Mouse (Mus musculus) limb, embryonic 12.5 days (tissue): Measurements from ENCODE around the gene Enox1. TPM values are rescaled to one million over a fixed set of nuclear protein-coding genes. Genes with fewer than 3 reads are reported as not detected.

Experiments used
- ATAC-seq: fragments of 200-750 bp; cut with Nextera tagmentation; 2 replicates; pipeline ENCODE4 v1.8.0; 2017; ENCODE audit warnings: low read depth, moderate TSS enrichment; ENCODE audit not compliant: insufficient number of reproducible peaks, insufficient read depth, low FRiP score, low TSS enrichment
- H3K27ac ChIP-seq: fragments of 300-500 bp; sonication (generic); 2 replicates; pipeline ENCODE4 v1.5.1; 2016; ENCODE audit warnings: mild to moderate bottlenecking, moderate library complexity
- H3K27me3 ChIP-seq: fragments of 300-500 bp; sonication (generic); 2 replicates; pipeline ENCODE4 v1.6.1; 2016; ENCODE audit warnings: mild to moderate bottlenecking, moderate library complexity
- H3K36me3 ChIP-seq: fragments of 300-500 bp; sonication (generic); 2 replicates; pipeline ENCODE4 v1.6.1; 2016; ENCODE audit warnings: mild to moderate bottlenecking, moderate library complexity
- H3K4me1 ChIP-seq: fragments of 300-500 bp; sonication (generic); replicated peaks from 2 replicates; pipeline ENCODE4 v1.6.1; 2016
- H3K4me2 ChIP-seq: fragments of 300-500 bp; sonication (generic); 2 replicates; pipeline ENCODE4 v1.6.1; 2016; ENCODE audit warnings: mild to moderate bottlenecking, moderate library complexity
- H3K4me3 ChIP-seq: fragments of 300-500 bp; sonication (generic); replicated peaks from 2 replicates; pipeline ENCODE4 v1.5.1; 2016; ENCODE audit warnings: mild to moderate bottlenecking
- H3K9ac ChIP-seq: fragments of 300-500 bp; sonication (generic); replicated peaks from 2 replicates; pipeline ENCODE4 v1.6.1; 2016; ENCODE audit warnings: mild to moderate bottlenecking, moderate library complexity
- H3K9me3 ChIP-seq: fragments of 300-500 bp; sonication (generic); 2 replicates; pipeline ENCODE4 v1.6.1; 2016; ENCODE audit warnings: mild to moderate bottlenecking, moderate library complexity
- WGBS: fragments of 180-500 bp; shearing (Covaris S2); methylation state at CpG from one replicate; pipeline ENCODE4 v1.1.7; 2016; 5-methylcytosine and 5-hydroxymethylcytosine counted together
- polyA plus RNA-seq: library from polyadenylated mRNA; unstranded; fragments of >200 nt; fragmentation: Nextera tagmentation; extraction: Ambion mirVana; gene quantifications from 2 replicates; pipeline ENCODE4 v1.2.1, GENCODE M21; 2016

Enox1 gene
- polyA plus RNA-seq, 1 experiment from 2014 or later, result 12.9 TPM

DNA sequence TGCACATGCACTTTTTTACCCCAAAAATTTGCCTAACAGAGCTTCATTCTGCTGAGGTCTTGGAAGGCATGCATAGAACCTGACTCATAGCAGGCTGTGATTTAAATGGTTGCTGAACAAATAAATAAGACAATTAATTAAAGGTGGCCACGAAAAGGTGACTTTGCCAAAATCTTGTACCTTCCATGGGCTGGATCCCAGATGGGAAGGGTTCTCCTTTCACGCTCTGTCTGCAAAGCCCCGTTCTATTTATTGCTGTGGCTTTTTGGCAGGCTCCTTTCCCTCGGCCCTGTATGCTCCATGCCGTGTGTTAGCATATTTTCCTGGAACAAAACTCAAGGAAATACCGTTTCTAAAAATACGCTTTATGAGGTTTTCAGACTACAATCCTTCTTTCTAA, 300.3 kb downstream of the Enox1 start:
- Histone ChIP-seq H3K36me3 (no peaks in the 10 kb centered on the region), H3K4me1 (peaks cover 14% of the 10 kb centered on the region), H3K27ac (0 out of 2 replicates have a peak overlapping the region, but pooled peaks have one; percentile 35), H3K9ac (no peak overlapping the region), H3K4me3 (no peak overlapping the region), H3K4me2 (0 out of 2 replicates have a peak overlapping the region, but pooled peaks have one; percentile 1), H3K27me3 (no peaks in the 10 kb centered on the region), H3K9me3 (no peaks in the 10 kb centered on the region)
- WGBS, result 43% methylated on average over 7 of the region's 7 CpGs
- no peak for ATAC-seq

- no peak overlapping the region for H3K27ac ChIP-seq
- WGBS, result 17% methylated on average over 9 of the region's 9 CpGs
These were observed 301.7 kb downstream of the Enox1 start for GRCm38 (mm10) chr14:77458217-77458616.

DNA sequence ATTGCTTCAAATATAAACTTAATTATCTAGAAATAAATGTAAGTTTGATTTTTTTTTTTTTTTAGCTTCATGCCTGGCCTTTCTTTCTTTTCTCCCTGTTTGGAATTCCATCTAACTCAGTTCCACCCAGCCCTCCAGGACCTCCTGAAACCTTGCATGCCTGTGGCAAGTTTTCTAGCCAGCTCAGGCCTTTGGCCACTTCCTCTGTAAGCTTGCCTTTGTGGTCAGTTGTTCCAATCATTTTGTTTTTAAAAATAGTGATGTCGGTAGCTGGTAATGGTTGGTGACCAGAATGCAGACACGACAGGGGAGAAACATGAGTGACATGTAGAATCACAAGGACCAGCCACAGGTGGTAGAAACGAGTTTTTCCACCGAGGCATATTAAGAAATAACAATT, 307.4 kb downstream of the Enox1 start:
- Histone ChIP-seq H3K9ac (no peak overlapping the region), H3K27ac (no peak overlapping the region), H3K4me2 (no peak overlapping the region), H3K9me3 (no peaks in the 10 kb centered on the region), H3K4me1 (no peaks in the 10 kb centered on the region; the same call in 1 of the 2 replicates), H3K36me3 (no peaks in the 10 kb centered on the region), H3K27me3 (no peaks in the 10 kb centered on the region), H3K4me3 (no peak overlapping the region)
- WGBS, result 85% methylated on average over 4 of the region's 4 CpGs
- no peak for ATAC-seq

More at GRCm38 (mm10) chr14:77458217-77458616, 301.7 kb downstream of the Enox1 start:
- ATAC-seq, result no peak
- Histone ChIP-seq H3K4me2 (no peak overlapping the region), H3K4me1 (peaks cover 14% of the 10 kb centered on the region), H3K27me3 (no peaks in the 10 kb centered on the region), H3K4me3 (no peak overlapping the region), H3K9ac (no peak overlapping the region), H3K36me3 (no peaks in the 10 kb centered on the region), H3K9me3 (no peaks in the 10 kb centered on the region)

- Histone ChIP-seq H3K4me1 (no peaks in the 10 kb centered on the region; the same call in 1 of the 2 replicates), H3K36me3 (no peaks in the 10 kb centered on the region), H3K4me3 (no peak overlapping the region), H3K9me3 (no peaks in the 10 kb centered on the region), H3K4me2 (no peak overlapping the region), H3K27ac (no peak overlapping the region), H3K27me3 (no peaks in the 10 kb centered on the region), H3K9ac (no peak overlapping the region)
- 84% methylated on average over 4 of the region's 4 CpGs for WGBS
- ATAC-seq, result no peak
These were observed 308.2 kb downstream of the Enox1 start for GRCm38 (mm10) chr14:77464782-77465181.

- Histone ChIP-seq H3K4me1 (no peaks in the 10 kb centered on the region), H3K27me3 (no peaks in the 10 kb centered on the region), H3K4me3 (no peak overlapping the region), H3K9ac (no peak overlapping the region), H3K4me2 (no peak overlapping the region), H3K36me3 (no peaks in the 10 kb centered on the region), H3K9me3 (no peaks in the 10 kb centered on the region), H3K27ac (no peak overlapping the region)
- WGBS, result 83% methylated on average over 3 of the region's 3 CpGs
- no peak for ATAC-seq
These were observed 314.0 kb downstream of the Enox1 start for GRCm38 (mm10) chr14:77470577-77470976.

DNA sequence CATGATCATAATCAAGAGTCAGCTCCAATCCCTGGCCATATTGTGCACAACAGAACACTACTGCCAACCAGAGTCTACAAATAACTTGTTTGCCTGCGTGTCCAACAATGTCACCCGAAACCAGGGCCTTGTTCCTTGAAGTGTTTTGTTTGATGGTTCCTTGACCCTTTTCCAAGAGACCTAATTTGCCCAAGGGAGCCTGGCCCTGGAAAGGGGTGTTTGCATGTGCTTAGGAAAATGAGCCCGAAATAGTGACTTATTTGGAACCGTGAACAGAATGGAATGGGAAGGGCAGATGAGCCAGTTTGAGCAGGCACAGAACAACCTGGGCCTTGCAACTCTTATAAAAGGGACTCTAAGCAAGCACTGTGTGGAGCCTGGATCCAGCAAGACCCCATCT, 316.9 kb downstream of the Enox1 start:
- no peaks in the 10 kb centered on the region for H3K9me3 ChIP-seq
- 79% methylated on average over 4 of the region's 4 CpGs for WGBS

DNA sequence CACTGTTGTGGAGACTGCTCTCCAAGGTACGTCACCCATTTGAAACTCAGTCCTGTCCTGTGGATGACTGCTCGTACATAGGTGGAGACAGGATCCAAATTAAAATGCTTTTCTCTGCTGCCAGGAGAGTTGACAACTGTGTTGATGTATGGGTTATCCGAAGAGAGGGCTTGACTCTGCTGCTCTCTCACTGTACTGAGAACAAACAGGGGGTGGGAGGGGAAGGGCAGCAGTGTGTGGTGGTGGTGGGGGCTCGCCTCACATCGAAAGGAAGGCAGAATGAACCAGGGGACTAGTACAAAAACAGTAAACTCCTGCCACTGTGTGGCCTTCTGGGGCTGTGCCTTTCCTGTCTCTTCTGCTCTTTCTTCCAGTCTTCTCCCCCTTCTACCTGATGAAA, 317.5 kb downstream of the Enox1 start:
- no peak for ATAC-seq
- Histone ChIP-seq H3K36me3 (no peaks in the 10 kb centered on the region), H3K27me3 (no peaks in the 10 kb centered on the region), H3K4me2 (no peak overlapping the region), H3K9me3 (no peaks in the 10 kb centered on the region), H3K9ac (no peak overlapping the region), H3K4me1 (no peaks in the 10 kb centered on the region), H3K27ac (no peak overlapping the region), H3K4me3 (no peak overlapping the region)
- 55% methylated on average over 5 of the region's 5 CpGs for WGBS

More for the DNA sequence above, 316.9 kb downstream of the Enox1 start:
- no peak for ATAC-seq
- Histone ChIP-seq H3K4me3 (no peak overlapping the region), H3K27ac (no peak overlapping the region), H3K36me3 (no peaks in the 10 kb centered on the region), H3K27me3 (no peaks in the 10 kb centered on the region), H3K4me1 (no peaks in the 10 kb centered on the region), H3K4me2 (no peak overlapping the region), H3K9ac (no peak overlapping the region)

DNA sequence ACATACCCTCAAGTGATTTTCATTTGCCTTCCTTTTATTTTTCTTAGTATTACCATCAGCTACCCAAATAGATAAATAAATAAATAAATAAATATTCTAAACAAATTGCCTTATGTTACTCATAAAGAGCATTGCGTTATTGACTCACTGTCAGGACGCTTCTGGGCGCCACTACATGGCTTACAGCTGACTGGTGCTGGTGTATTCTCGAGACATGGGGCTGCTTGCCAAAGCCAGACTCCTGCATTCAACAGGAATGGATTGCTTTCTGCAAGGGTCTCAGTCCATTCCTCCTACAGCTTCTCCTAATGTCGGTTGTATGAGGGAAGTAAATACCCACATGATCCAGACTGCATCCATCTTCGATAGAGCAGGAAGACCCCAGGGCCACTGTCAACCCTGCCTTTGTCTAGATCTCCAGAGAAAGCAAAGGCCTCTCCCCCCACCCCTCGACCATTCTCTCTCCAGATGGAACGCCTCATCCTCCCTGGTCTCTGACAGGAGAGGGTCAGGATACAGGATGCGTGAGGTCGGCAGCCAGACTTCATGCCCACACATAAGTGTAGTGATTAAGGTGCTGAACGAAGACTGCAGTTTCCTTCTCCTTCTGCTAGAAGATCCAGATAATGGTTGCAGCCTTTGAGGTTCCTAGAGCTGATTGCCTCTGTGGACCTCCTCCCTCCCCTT, 318.7 kb downstream of the Enox1 start:
- Histone ChIP-seq H3K36me3 (no peaks in the 10 kb centered on the region), H3K4me3 (no peak overlapping the region), H3K4me2 (no peak overlapping the region), H3K4me1 (no peaks in the 10 kb centered on the region), H3K27me3 (no peaks in the 10 kb centered on the region), H3K27ac (no peak overlapping the region), H3K9ac (no peak overlapping the region), H3K9me3 (no peaks in the 10 kb centered on the region)
- 79% methylated on average over 11 of the region's 11 CpGs for WGBS
- ATAC-seq, result no peak

DNA sequence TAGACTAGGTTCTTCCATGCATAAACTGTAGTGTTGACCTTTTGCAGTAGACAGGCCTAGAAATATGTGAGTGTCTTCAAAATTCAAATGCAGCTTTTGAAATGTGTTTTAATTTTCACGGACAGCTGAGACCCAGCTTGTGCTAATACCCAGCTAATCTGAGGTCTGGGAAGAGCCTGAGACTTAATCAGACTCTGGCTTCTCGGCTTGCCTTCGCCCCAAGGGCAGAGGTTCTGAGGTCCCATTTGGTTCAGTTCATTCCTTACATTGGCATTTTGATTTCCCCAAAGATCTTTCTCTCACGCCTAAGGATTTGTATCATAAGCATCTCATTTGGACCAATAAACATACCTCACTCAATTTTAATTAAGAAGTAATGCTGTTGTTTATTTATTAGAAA, 321.1 kb downstream of the Enox1 start:
- Histone ChIP-seq H3K36me3 (no peaks in the 10 kb centered on the region), H3K4me3 (no peak overlapping the region), H3K9ac (no peak overlapping the region), H3K9me3 (no peaks in the 10 kb centered on the region), H3K4me2 (no peak overlapping the region), H3K4me1 (no peaks in the 10 kb centered on the region), H3K27ac (no peak overlapping the region), H3K27me3 (no peaks in the 10 kb centered on the region)
- no peak for ATAC-seq
- 85% methylated on average over 4 of the region's 4 CpGs for WGBS

- Histone ChIP-seq H3K4me2 (no peak overlapping the region), H3K9me3 (no peaks in the 10 kb centered on the region), H3K27me3 (no peaks in the 10 kb centered on the region), H3K4me3 (no peak overlapping the region), H3K4me1 (no peaks in the 10 kb centered on the region), H3K36me3 (no peaks in the 10 kb centered on the region), H3K27ac (no peak overlapping the region), H3K9ac (no peak overlapping the region)
- WGBS, result 87% methylated on average over 7 of the region's 7 CpGs
- no peak for ATAC-seq
These were observed 321.6 kb downstream of the Enox1 start for GRCm38 (mm10) chr14:77478210-77478609.

GRCm38 (mm10) chr14:77478692-77479091, 322.1 kb downstream of the Enox1 start:
- Histone ChIP-seq H3K27ac (no peak overlapping the region), H3K27me3 (no peaks in the 10 kb centered on the region), H3K4me3 (no peak overlapping the region), H3K4me2 (no peak overlapping the region), H3K9ac (no peak overlapping the region), H3K36me3 (no peaks in the 10 kb centered on the region), H3K9me3 (no peaks in the 10 kb centered on the region), H3K4me1 (no peaks in the 10 kb centered on the region)
- ATAC-seq, result no peak
- WGBS, result 95% methylated on average over 8 of the region's 8 CpGs

- H3K9me3 ChIP-seq, result no peaks in the 10 kb centered on the region
- no peak overlapping the region for H3K4me2 ChIP-seq
- no peak overlapping the region for H3K27ac ChIP-seq
- H3K4me1 ChIP-seq, result 0 out of 2 replicates have a peak, but pooled peaks cover 7% of the 10 kb centered on the region
- no peak overlapping the region for H3K9ac ChIP-seq
- no peaks in the 10 kb centered on the region for H3K36me3 ChIP-seq
- H3K27me3 ChIP-seq, result no peaks in the 10 kb centered on the region
- no peak for ATAC-seq
- no peak overlapping the region for H3K4me3 ChIP-seq
- 28% methylated on average over 15 of the region's 15 CpGs for WGBS
These were observed 326.5 kb downstream of the Enox1 start for GRCm38 (mm10) chr14:77483076-77483475.
